Comparison of ENCODE assay signal across 18 mouse cellular contexts in genomic region chr14:122226133-122226515, GRCm38 (mm10). TPM values are rescaled to one million over a fixed set of nuclear protein-coding genes. Genes with fewer than 3 reads are reported as not detected.
DNase-seq lines count a peak whose midpoint lies in the region; ATAC-seq lines count a peak whose summit lies in the region.
"Had no signal": no experiment of that assay in that cellular context is flagged by ENCODE, and none has a peak within 500 bp of the region (broad histone marks: within the 10 kb centered on the region; RNA-seq: fewer than 3 reads in every experiment).

No protein-coding gene starts in this region.

- peaks cover 58% of the 10 kb centered on the region for H3K4me1 ChIP-seq in forebrain, embryonic 12.5 days
- H3K4me1 ChIP-seq in forebrain, embryonic 11.5 days (replicated peaks; ENCODE audit: control insufficient read depth, insufficient read depth, low read length) = peaks cover 25% of the 10 kb centered on the region
- peaks cover 50% of the 10 kb centered on the region for H3K4me1 ChIP-seq in midbrain, embryonic 12.5 days
- H3K4me1 ChIP-seq: heart, embryonic 13.5 days had no signal

- peak overlapping the region; percentile 80 for H3K27ac ChIP-seq in forebrain, embryonic 12.5 days
- H3K27ac ChIP-seq in forebrain, embryonic 11.5 days (ENCODE audit: low read depth, low read length) = no peak overlapping the region
- peak overlapping the region; percentile 58; the same call in 1 of the 2 replicates for H3K27ac ChIP-seq in midbrain, embryonic 12.5 days (replicated peaks)
- H3K27ac ChIP-seq: heart, embryonic 13.5 days had no signal

- ATAC-seq in forebrain, embryonic 12.5 days (ENCODE audit: low FRiP score) = no peak
- ATAC-seq in forebrain, embryonic 11.5 days (replicated peaks; ENCODE audit: low FRiP score) = no peak
- no peak for ATAC-seq in midbrain, embryonic 12.5 days (ENCODE audit: low FRiP score, low read depth)
- ATAC-seq: intestine, postnatal 0 days had no signal

- H3K36me3 ChIP-seq in forebrain, embryonic 12.5 days (replicated peaks) = no peaks in the 10 kb centered on the region
- H3K36me3 ChIP-seq in forebrain, embryonic 11.5 days (ENCODE audit: control insufficient read depth, insufficient read depth, low read length) = no peaks in the 10 kb centered on the region
- H3K36me3 ChIP-seq in midbrain, embryonic 12.5 days = no peaks in the 10 kb centered on the region
- H3K36me3 ChIP-seq: heart, embryonic 13.5 days had no signal

- H3K27me3 ChIP-seq in forebrain, embryonic 12.5 days = peaks cover 56% of the 10 kb centered on the region
- peaks cover 2% of the 10 kb centered on the region; the same call in 1 of the 2 replicates for H3K27me3 ChIP-seq in forebrain, embryonic 11.5 days (ENCODE audit: control insufficient read depth, insufficient read depth, low read length)
- peaks cover 79% of the 10 kb centered on the region for H3K27me3 ChIP-seq in midbrain, embryonic 12.5 days

- H3K9ac ChIP-seq in forebrain, embryonic 12.5 days = no peak overlapping the region
- no peak overlapping the region for H3K9ac ChIP-seq in forebrain, embryonic 11.5 days (ENCODE audit: low read length)
- H3K9ac ChIP-seq in midbrain, embryonic 12.5 days (replicated peaks) = no peak overlapping the region
- H3K9ac ChIP-seq: heart, embryonic 13.5 days had no signal

- WGBS in forebrain, embryonic 12.5 days = 17% methylated on average over 2 of the region's 2 CpGs
- 21% methylated on average over 2 of the region's 2 CpGs for WGBS in forebrain, embryonic 11.5 days
- WGBS in midbrain, embryonic 12.5 days = 22% methylated on average over 2 of the region's 2 CpGs

- H3K4me2 ChIP-seq in forebrain, embryonic 12.5 days = no peak overlapping the region
- H3K4me2 ChIP-seq in forebrain, embryonic 11.5 days (ENCODE audit: low read depth, low read length, severe bottlenecking) = no peak overlapping the region
- no peak overlapping the region for H3K4me2 ChIP-seq in midbrain, embryonic 12.5 days (replicated peaks)
- H3K4me2 ChIP-seq: heart, embryonic 13.5 days had no signal

- no peaks in the 10 kb centered on the region for H3K9me3 ChIP-seq in forebrain, embryonic 12.5 days
- H3K9me3 ChIP-seq in forebrain, embryonic 11.5 days (ENCODE audit: control insufficient read depth, low read length) = no peaks in the 10 kb centered on the region
- H3K9me3 ChIP-seq in midbrain, embryonic 12.5 days = no peaks in the 10 kb centered on the region
- H3K9me3 ChIP-seq: heart, embryonic 13.5 days had no signal

- no peak overlapping the region for H3K4me3 ChIP-seq in forebrain, embryonic 12.5 days (replicated peaks)
- H3K4me3 ChIP-seq in forebrain, embryonic 11.5 days (ENCODE audit: low read depth, low read length) = no peak overlapping the region
- H3K4me3 ChIP-seq in midbrain, embryonic 12.5 days = no peak overlapping the region
- H3K4me3 ChIP-seq: heart, embryonic 13.5 days had no signal

- no peak for DNase-seq in forebrain, embryonic 11.5 days (ENCODE audit: low spot score)
- peak; percentile 42 for DNase-seq in Muller cell, postnatal 12 days (ENCODE audit: inconsistent ontology term)
- peak; percentile 71 for DNase-seq in cerebellum, adult 9-10 months
- no peak for DNase-seq in thymus, postnatal 0 days (ENCODE audit: low spot score)
- no peak for DNase-seq in spleen, postnatal 10 days (ENCODE audit: low spot score in 2 of 2)
- no peak for DNase-seq in adrenal gland, adult 8-10 months
- DNase-seq: B cell, adult 2 months; heart, postnatal 4 days; kidney, postnatal 14 days; layer of hippocampus, adult 9-11 months; lung, adult 2 months; lung, postnatal 4 days; right cerebral cortex, adult 18-20 months; thymus, postnatal 4 days had no signal

RNA-seq across cellular contexts. Expression of gene Clybl, which starts 44.6 kb away (rescaled TPM):
- 22.8 and 24.7 TPM in 2 replicates for polyA plus RNA-seq in forebrain, embryonic 12.5 days (2016; fragmentation: Nextera tagmentation; extraction: Ambion mirVana)
- polyA plus RNA-seq in forebrain, embryonic 11.5 days (2014; fragmentation: Nextera tagmentation; extraction: Ambion mirVana) = 34.3 and 35.3 TPM in 2 replicates
- polyA plus RNA-seq in midbrain, embryonic 12.5 days (2016; fragmentation: Nextera tagmentation; extraction: Ambion mirVana) = 19.4 and 34.6 TPM in 2 replicates
- 8.8 and 9.4 TPM in 2 replicates for polyA plus RNA-seq in thymus, postnatal 0 days (2015; fragmentation: Nextera tagmentation; extraction: Ambion mirVana)
- 10 to 100 TPM; 49.7 to 81.2 (median 66.3) TPM for total RNA-seq in adrenal gland, adult 8-10 months (2022)

Comparison
In these comparisons a context has a peak if more than half of its experiments do, and no peak if none do; other contexts are left out.
1. DNase-seq: peak in Muller cell, postnatal 12 days (single experiment) and cerebellum, adult 9-10 months (single experiment); none in forebrain, embryonic 11.5 days (single experiment), thymus, postnatal 0 days (single experiment), spleen, postnatal 10 days (0 of 2) and adrenal gland, adult 8-10 months (single experiment).